Mouse (Mus musculus): Measurements from ENCODE around the gene Smad3.
A peak's percentile ranks its signal among the peaks of the same experiment; 100 is the strongest.

Smad3 gene

GRCm38 (mm10) chr9:63609246-63609645 lies 148.5 kb downstream of the Smad3 start:
- ATAC-seq (ENCODE audit: insufficient number of reproducible peaks, low FRiP score, low TSS enrichment): no peak

- ATAC-seq (ENCODE audit: insufficient number of reproducible peaks, low FRiP score, low TSS enrichment): no peak
Observed at GRCm38 (mm10) chr9:63608006-63608405, 149.8 kb downstream of the Smad3 start.

GRCm38 (mm10) chr9:63606594-63606993 lies 151.2 kb downstream of the Smad3 start:
- ATAC-seq (ENCODE audit: insufficient number of reproducible peaks, low FRiP score, low TSS enrichment): no peak

GRCm38 (mm10) chr9:63603849-63604248 lies 153.9 kb downstream of the Smad3 start:
- ATAC-seq (ENCODE audit: insufficient number of reproducible peaks, low FRiP score, low TSS enrichment): no peak

GRCm38 (mm10) chr9:63602043-63602939 lies 155.5 kb downstream of the Smad3 start, which contains the start of the genes Iqch and Aagab:
Iqch (minus strand) TSS chr9:63602493.
Aagab (plus strand) TSS chr9:63602660.
- peak; percentile 90 for ATAC-seq (ENCODE audit: insufficient number of reproducible peaks, low FRiP score, low TSS enrichment)

Data from cerebellum, adult (tissue).